Mouse (Mus musculus) neural tube, embryonic 13.5 days (tissue): ENCODE data around the gene Scd1. TPM values are rescaled to one million over a fixed set of nuclear protein-coding genes. Genes with fewer than 3 reads are reported as not detected.
A peak's percentile ranks its signal among the peaks of the same experiment; 100 is the strongest.

Experiments used
- ATAC-seq: fragments of 200-750 bp; cut with Nextera tagmentation; 2 replicates; pipeline ENCODE4 v1.8.0; 2017; ENCODE audit warnings: low read depth, mild to moderate bottlenecking, moderate TSS enrichment, moderate library complexity
- H3K27ac ChIP-seq: fragments of 300-500 bp; sonication (generic); replicated peaks from 2 replicates; pipeline ENCODE4 v1.5.1; 2015; ENCODE audit warnings: moderate library complexity, mild to moderate bottlenecking, inconsistent platforms
- H3K27me3 ChIP-seq: fragments of 300-500 bp; sonication (generic); 2 replicates; pipeline ENCODE4 v1.6.1; 2015; ENCODE audit warnings: mild to moderate bottlenecking, inconsistent platforms
- H3K36me3 ChIP-seq: fragments of 300-500 bp; sonication (generic); 2 replicates; pipeline ENCODE4 v1.6.1; 2015; ENCODE audit warnings: mild to moderate bottlenecking, inconsistent platforms
- H3K4me1 ChIP-seq: fragments of 300-500 bp; sonication (generic); replicated peaks from 2 replicates; pipeline ENCODE4 v1.6.1; 2015; ENCODE audit warnings: inconsistent platforms
- H3K4me2 ChIP-seq: fragments of 300-500 bp; sonication (generic); 2 replicates; pipeline ENCODE4 v1.6.1; 2015; ENCODE audit warnings: inconsistent platforms, mild to moderate bottlenecking, moderate library complexity
- H3K4me3 ChIP-seq: fragments of 300-500 bp; sonication (generic); 2 replicates; pipeline ENCODE4 v1.5.1; 2015; ENCODE audit warnings: mild to moderate bottlenecking, inconsistent platforms
- H3K9ac ChIP-seq: fragments of 300-500 bp; sonication (generic); 2 replicates; pipeline ENCODE4 v1.6.1; 2015; ENCODE audit warnings: moderate library complexity, mild to moderate bottlenecking, inconsistent platforms
- H3K9me3 ChIP-seq: fragments of 300-500 bp; sonication (generic); 2 replicates; pipeline ENCODE4 v1.6.1; 2016; ENCODE audit warnings: inconsistent platforms
- WGBS: fragments of 180-500 bp; shearing (Covaris S2); methylation state at CpG from one replicate; pipeline ENCODE4 v1.1.7; 2015; 5-methylcytosine and 5-hydroxymethylcytosine counted together
- polyA plus RNA-seq: library from polyadenylated mRNA; unstranded; fragments of >200 nt; fragmentation: Nextera tagmentation; extraction: Ambion mirVana; gene quantifications from 2 replicates; pipeline ENCODE4 v1.2.1, GENCODE M21; 2015

The Scd1 gene
- 5.2 and 5.8 TPM in 2 replicates for polyA plus RNA-seq

DNA sequence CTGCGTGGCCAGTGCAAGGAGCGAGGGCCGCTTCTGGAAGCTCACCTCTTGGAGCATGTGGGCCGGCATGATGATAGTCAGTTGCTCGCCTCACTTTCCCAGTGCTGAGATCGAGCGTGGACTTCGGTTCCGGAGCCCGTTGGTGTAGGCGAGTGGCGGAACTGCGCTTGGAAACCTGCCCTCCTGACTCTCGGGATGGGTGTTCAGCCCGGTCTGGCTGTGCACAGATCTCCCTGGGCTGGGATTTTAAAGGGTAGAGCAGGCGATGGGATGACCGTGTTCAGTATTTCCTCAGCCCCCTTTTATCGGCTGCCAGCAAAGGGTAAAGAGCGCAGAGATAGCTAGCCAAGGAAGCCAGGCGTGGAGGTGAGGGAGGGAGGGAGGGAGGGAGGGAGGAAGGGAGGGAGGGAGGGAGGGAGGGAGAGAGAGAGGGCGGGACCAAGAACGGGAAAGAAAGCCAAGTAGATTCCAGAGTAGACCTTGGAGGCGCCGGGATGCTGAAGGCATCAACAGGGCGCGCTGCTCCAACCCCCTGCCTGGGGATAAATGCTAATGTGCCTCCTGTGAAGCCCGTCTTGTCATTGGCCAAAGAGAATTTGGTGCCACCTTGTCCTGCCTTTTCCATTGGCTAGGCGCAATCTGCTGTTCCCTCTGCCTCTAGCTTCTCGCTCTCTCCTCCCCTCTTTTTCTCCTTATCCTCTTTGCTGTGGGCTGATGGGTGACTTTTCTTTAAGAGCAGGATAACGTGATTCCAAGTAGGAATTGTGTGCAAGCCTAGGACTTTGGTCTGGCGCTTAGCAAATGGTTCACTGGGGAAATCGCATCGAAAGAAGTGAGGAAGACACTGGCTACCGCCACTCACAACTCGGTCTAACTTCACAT is at the start of gene Scd1:
Gene Scd1 (minus strand): TSS at position 539 of the 882 bp plus-strand sequence.
- Histone ChIP-seq H3K9ac (peak within 1 kb of the TSS; percentile 75), H3K4me3 (peak within 1 kb of the TSS; percentile 54), H3K9me3 (no peaks in the 10 kb centered on the region), H3K36me3 (peaks cover 5% of the 10 kb centered on the region; the same call in 1 of the 2 replicates), H3K27ac (peak within 1 kb of the TSS; percentile 75), H3K4me2 (peak within 1 kb of the TSS; percentile 97), H3K27me3 (peaks cover 4% of the 10 kb centered on the region; the same call in 1 of the 2 replicates), H3K4me1 (peaks cover 28% of the 10 kb centered on the region)
- under 1% methylated on average over 33 of the region's 35 CpGs for WGBS
- ATAC-seq, result peak; percentile 96

DNA sequence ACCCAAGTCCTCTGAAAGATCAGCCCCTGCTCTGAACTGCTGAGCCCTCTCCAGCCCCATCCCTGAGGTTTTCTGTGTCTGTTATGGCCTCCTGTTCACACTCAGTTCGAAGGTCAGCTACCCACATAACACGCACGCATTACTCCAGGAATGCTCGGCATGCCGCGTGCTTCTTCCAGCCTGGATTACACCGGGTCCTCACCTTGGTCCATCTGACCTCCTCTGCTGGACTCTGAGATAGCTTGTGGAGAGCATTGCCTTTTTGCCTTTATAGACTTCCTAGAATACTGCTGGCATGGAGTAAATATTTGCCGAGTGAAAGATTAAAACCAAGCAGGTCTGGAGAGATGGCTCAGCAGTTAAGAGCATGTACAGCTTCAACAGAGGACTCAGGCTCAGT is 47.7 kb upstream of the Scd1 start:
- H3K4me1 ChIP-seq, result no peaks in the 10 kb centered on the region
- H3K9me3 ChIP-seq, result no peaks in the 10 kb centered on the region
- H3K9ac ChIP-seq, result no peak overlapping the region
- no peak overlapping the region for H3K27ac ChIP-seq
- H3K27me3 ChIP-seq, result no peaks in the 10 kb centered on the region
- H3K4me2 ChIP-seq, result no peak overlapping the region
- no peak overlapping the region for H3K4me3 ChIP-seq
- WGBS, result 92% methylated on average over 8 of the region's 8 CpGs
- no peaks in the 10 kb centered on the region for H3K36me3 ChIP-seq
- ATAC-seq, result no peak

DNA sequence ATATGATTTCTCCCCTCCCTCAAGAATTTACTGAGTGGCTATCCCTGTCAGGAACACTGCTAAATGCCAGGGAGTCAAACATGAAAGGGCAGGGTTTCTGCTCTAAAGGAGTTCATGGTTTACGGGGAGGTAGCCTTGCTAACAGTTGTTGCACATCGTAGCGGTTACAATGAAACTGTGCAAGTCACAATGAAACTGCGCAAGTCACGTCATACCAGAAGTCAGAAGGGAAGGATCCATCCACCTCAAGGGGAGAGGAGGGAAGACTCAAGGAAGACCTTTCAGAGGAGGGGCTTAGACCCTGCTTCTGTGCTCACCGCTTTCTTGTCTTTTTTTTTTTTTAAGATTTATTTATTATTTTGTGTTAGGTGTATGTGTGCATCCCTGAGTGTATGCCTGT is 47.2 kb upstream of the Scd1 start:
- Histone ChIP-seq H3K9me3 (no peaks in the 10 kb centered on the region), H3K27me3 (no peaks in the 10 kb centered on the region), H3K27ac (no peak overlapping the region), H3K9ac (no peak overlapping the region), H3K36me3 (no peaks in the 10 kb centered on the region), H3K4me1 (no peaks in the 10 kb centered on the region), H3K4me3 (no peak overlapping the region), H3K4me2 (no peak overlapping the region)
- no peak for ATAC-seq
- WGBS, result 86% methylated on average over 6 of the region's 6 CpGs

DNA sequence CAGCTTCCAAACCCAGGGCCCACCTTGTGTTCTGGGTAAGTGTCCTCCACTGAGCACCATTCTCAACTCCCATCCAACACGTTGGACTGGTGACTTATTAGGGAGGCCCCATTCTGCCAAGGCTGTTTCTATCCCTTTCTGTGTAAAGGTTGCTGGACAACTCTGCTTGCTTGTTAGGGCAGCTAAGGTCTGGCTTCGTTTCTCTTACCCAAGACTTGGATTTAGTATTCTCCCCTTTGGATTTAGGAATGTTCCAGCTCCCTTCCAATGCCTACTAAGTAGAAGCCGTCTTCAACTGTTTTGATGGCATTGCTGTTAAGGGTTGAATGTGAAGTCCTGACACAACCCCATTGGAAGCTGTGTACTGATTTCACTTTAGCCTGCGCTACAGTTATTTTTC is 40.2 kb upstream of the Scd1 start:
- ATAC-seq, result no peak
- Histone ChIP-seq H3K36me3 (no peaks in the 10 kb centered on the region), H3K27ac (no peak overlapping the region), H3K4me1 (no peaks in the 10 kb centered on the region), H3K9me3 (no peaks in the 10 kb centered on the region), H3K27me3 (no peaks in the 10 kb centered on the region), H3K4me2 (no peak overlapping the region), H3K4me3 (no peak overlapping the region), H3K9ac (no peak overlapping the region)
- WGBS, result 84% methylated on average over 4 of the region's 4 CpGs

DNA sequence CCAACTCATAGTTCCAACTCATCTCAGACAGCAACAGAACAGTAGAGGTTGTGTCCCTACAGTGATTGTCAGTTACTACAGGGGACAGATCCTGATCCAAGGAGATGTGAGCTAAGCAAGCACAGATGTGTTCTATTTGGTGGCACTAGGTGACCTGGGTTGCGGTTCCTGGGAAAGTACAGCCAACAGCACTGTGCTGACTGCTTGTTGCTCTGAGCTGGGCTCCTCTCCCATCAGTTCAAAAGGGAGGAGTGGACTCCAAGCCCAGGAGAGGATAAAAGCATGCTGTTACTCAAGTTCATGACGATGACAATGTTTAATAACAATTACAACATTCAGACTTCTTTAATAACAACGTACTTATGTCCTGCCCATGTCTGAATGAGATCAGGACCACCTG is 38.1 kb upstream of the Scd1 start:
- Histone ChIP-seq H3K27ac (no peak overlapping the region), H3K4me2 (no peak overlapping the region), H3K4me3 (no peak overlapping the region), H3K27me3 (no peaks in the 10 kb centered on the region), H3K9ac (no peak overlapping the region), H3K9me3 (no peaks in the 10 kb centered on the region), H3K36me3 (no peaks in the 10 kb centered on the region), H3K4me1 (no peaks in the 10 kb centered on the region)
- no peak for ATAC-seq
- WGBS, result 93% methylated on average over 3 of the region's 3 CpGs

DNA sequence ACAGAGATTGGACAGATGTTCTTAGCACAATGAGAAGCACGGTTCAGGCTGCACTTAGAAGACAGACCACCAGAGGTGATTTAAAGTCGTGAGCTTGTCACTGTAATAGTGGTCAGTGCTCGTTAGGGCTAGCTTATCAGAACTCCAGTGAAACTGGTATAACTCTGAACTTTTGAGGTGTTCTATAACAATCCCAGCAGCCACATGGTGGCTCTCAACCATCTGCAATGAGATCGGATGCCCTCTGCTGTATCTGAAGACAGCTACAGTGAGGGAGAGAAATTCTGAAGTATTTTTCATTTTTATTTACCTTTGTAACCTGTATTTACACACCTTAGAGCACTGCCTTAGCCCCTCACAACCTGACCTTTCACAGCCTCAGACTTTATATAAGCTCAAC is 31.6 kb upstream of the Scd1 start:
- WGBS, result 42% methylated on average over 4 of the region's 4 CpGs
- H3K27me3 ChIP-seq, result no peaks in the 10 kb centered on the region
- no peak overlapping the region for H3K27ac ChIP-seq
- H3K4me2 ChIP-seq, result no peak overlapping the region
- no peak overlapping the region for H3K9ac ChIP-seq
- no peak for ATAC-seq
- H3K9me3 ChIP-seq, result no peaks in the 10 kb centered on the region
- H3K36me3 ChIP-seq, result no peaks in the 10 kb centered on the region
- H3K4me1 ChIP-seq, result no peaks in the 10 kb centered on the region
- no peak overlapping the region for H3K4me3 ChIP-seq

DNA sequence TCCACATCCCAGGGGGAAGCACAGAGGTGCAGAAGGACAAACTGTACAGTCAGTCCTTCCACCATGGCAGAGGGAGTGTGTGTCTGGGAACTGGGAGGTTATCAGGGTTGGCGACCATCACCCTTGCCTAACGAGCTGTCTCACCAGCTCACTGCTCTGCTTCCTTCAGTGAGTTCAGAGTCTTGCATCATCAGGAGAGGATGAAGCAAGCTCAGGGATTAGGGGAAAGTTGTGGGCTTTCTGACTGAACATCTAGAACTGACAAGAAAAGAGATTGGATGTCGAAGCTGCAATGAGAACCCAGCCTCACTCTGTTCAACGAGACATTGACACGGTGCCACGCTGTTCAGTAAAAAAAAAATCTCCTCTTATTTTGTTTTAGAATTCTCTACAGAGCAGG is 30.3 kb upstream of the Scd1 start:
- H3K36me3 ChIP-seq, result no peaks in the 10 kb centered on the region
- no peaks in the 10 kb centered on the region for H3K27me3 ChIP-seq
- H3K4me1 ChIP-seq, result no peaks in the 10 kb centered on the region
- H3K4me2 ChIP-seq, result no peak overlapping the region
- H3K4me3 ChIP-seq, result no peak overlapping the region
- ATAC-seq, result no peak
- H3K9me3 ChIP-seq, result no peaks in the 10 kb centered on the region
- no peak overlapping the region for H3K9ac ChIP-seq
- no peak overlapping the region for H3K27ac ChIP-seq
- 69% methylated on average over 6 of the region's 6 CpGs for WGBS

DNA sequence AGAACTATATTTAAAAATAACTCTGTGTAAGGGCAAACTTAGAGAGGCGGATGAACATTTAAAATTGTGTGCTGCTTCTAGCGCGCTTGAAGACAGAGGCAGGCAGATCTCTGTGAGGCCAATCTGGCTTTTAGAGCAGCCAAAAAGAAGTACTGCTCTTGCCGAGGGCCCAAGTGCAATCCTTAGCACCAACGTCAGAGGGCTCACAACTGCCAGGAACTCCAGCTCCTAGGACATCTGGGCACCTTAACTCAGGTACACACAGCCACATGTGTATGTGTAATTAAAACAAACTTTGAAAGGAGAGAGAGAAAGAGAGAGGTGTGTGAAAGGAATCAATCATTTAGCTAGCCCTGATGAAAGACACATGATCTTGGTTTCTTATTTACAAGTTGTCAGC is 24.4 kb upstream of the Scd1 start:
- no peak for ATAC-seq
- WGBS, result 85% methylated on average over 5 of the region's 5 CpGs

DNA sequence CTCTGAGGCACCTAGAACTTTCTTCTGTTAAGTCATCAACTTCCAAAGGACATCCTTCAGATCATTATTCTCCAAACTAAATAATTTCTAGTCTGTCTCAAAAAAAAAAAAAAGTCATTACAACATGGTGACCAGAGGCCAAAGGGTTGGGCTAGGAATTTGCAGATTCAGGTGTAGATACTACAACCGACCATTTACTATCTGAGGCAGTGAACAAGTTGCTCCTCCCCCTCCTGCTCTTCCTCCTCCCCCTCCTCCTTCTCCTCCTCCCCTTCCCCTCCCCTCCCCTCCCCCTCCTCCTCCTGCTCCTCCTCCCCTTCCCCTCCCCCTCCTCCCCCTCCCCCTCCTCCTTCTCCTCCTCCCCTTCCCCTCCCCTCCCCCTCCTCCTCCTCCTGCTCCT is 20.0 kb upstream of the Scd1 start:
- no peak overlapping the region for H3K9ac ChIP-seq
- no peaks in the 10 kb centered on the region for H3K4me1 ChIP-seq
- H3K27me3 ChIP-seq, result no peaks in the 10 kb centered on the region
- no peak overlapping the region for H3K4me2 ChIP-seq
- H3K36me3 ChIP-seq, result no peaks in the 10 kb centered on the region
- 96% methylated on average over 1 of the region's 1 CpGs for WGBS
- ATAC-seq, result no peak
- H3K27ac ChIP-seq, result no peak overlapping the region
- no peak overlapping the region for H3K4me3 ChIP-seq
- no peaks in the 10 kb centered on the region for H3K9me3 ChIP-seq

More for the DNA sequence above, 24.4 kb upstream of the Scd1 start:
- Histone ChIP-seq H3K27ac (no peak overlapping the region), H3K4me1 (no peaks in the 10 kb centered on the region), H3K4me3 (no peak overlapping the region), H3K9ac (no peak overlapping the region), H3K4me2 (no peak overlapping the region), H3K27me3 (no peaks in the 10 kb centered on the region), H3K36me3 (no peaks in the 10 kb centered on the region), H3K9me3 (no peaks in the 10 kb centered on the region)

DNA sequence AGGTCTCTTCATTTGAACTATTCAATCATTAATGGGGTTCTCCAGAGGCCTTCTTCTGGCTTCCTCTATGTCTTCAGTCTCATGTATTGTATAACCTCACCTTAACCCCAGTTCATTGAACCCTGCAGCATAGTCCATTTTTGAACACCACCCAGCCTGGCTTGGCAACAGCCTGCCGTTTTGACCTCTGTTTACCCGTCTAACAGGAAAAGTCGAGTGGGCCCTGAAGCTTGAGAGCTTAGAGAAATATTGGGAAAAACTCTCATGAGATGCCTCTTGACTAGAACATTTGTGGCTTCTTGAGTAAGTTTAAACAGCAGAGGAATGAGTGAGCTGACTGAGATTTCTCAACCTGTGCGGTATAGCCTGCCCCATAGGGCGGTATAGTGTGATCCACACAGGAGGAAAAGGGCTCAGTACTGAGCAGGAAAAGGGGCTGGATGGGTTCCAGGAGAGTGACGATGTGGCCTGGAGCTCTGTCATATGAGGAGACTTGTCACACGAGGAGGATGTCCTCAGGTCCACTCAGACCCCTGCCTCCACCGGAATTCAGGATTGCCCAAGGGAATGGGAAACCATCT is 14.5 kb upstream of the Scd1 start:
- H3K4me2 ChIP-seq, result no peak overlapping the region
- no peaks in the 10 kb centered on the region for H3K9me3 ChIP-seq
- H3K36me3 ChIP-seq, result no peaks in the 10 kb centered on the region
- 83% methylated on average over 8 of the region's 8 CpGs for WGBS
- H3K4me1 ChIP-seq, result no peaks in the 10 kb centered on the region
- ATAC-seq, result no peak
- no peak overlapping the region for H3K4me3 ChIP-seq
- no peaks in the 10 kb centered on the region for H3K27me3 ChIP-seq
- H3K27ac ChIP-seq, result no peak overlapping the region
- no peak overlapping the region for H3K9ac ChIP-seq

DNA sequence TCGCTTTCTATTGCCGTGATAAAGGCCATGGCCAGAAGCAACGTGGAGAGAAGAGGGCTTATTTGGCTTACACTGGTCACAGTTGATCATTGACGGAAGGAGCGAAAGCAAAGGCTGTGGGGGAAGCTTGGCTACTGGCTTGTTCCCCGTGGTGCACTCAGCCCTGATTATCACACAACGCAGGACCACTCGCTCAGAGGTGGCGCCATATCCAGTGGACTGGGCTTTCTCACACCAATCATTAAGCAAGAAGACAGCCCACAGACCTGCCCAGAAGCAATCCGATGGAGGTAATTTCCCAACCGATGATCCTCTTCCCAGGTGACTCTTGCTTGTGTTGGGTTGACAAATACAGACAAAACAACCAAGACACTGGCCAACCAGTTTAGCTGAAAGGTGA is 11.9 kb upstream of the Scd1 start:
- no peak overlapping the region for H3K9ac ChIP-seq
- no peak overlapping the region for H3K4me3 ChIP-seq
- H3K27ac ChIP-seq, result no peak overlapping the region
- H3K9me3 ChIP-seq, result no peaks in the 10 kb centered on the region
- no peaks in the 10 kb centered on the region for H3K36me3 ChIP-seq
- H3K4me1 ChIP-seq, result no peaks in the 10 kb centered on the region
- WGBS, result 50% methylated on average over 11 of the region's 11 CpGs
- ATAC-seq, result no peak
- no peak overlapping the region for H3K4me2 ChIP-seq
- H3K27me3 ChIP-seq, result no peaks in the 10 kb centered on the region

DNA sequence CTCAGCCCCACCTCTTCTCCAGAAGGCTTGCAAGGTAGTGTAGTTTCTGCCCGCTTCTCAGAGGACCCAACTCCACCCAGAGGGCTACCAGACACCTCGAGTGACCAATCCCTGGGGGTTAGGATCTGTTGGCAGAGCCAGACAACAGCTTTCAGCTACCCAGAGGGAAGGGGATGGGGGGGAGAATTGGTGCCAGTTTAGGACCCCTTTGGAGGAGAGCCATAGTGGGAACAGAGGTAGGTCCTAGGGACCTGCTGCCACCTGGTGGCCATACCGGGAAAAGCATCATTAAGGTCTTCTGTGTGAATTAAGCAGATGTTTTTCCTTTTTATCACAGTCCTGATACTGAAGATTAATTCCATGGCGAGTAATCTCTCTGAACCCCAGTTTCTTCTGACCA is 11.3 kb upstream of the Scd1 start:
- 19% methylated on average over 4 of the region's 4 CpGs for WGBS
- H3K4me2 ChIP-seq, result no peak overlapping the region
- no peaks in the 10 kb centered on the region for H3K4me1 ChIP-seq
- no peak overlapping the region for H3K9ac ChIP-seq
- ATAC-seq, result peak; percentile 43; the same call in 1 of the 2 replicates
- H3K27me3 ChIP-seq, result no peaks in the 10 kb centered on the region
- no peak overlapping the region for H3K4me3 ChIP-seq
- no peak overlapping the region for H3K27ac ChIP-seq
- H3K36me3 ChIP-seq, result no peaks in the 10 kb centered on the region
- H3K9me3 ChIP-seq, result no peaks in the 10 kb centered on the region
